Mouse (Mus musculus): Measurements from ENCODE around the gene Gm21778. TPM values are rescaled to one million over a fixed set of nuclear protein-coding genes. Genes with fewer than 3 reads are reported as not detected.
"Not testable (repeated sequence)": the region's sequence is repeated elsewhere in the genome, so short reads cannot be mapped to it uniquely, and the experiment has no call there.

Gm21778 gene
- not detected for total RNA-seq (2021)
- long read RNA-seq, result 0 reads

DNA sequence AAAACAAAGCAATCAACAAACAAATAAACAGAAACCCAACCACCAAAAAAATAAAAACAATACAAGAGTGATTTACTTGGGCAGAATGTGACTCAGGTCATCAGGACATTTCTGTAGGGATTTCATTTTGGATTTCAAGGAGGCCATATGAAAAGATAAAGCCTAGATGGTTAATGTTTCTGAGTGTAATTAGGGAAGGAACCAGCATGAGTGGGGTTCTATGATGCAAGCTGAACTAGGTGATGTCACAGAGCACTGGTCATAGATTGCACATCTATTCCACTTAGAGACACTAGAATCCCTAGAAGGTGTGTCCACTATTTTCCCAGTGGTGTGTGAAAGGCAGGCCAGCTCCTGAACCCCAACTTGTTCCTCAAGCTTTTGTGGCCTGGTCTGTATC lies at the start of gene Gm21778:
Gm21778 (plus strand) TSS at position 301 of the 400 bp plus-strand sequence.
- DNase-seq (ENCODE audit: low spot score in 2 of 2), result not testable (repeated sequence)

Other genes with a start within 250 kb of the Gm21778 start
- not detected for gene Gm20914, start 216.5 kb upstream of the Gm21778 start, total RNA-seq (2021)
- gene Gm28171, start 149.1 kb upstream of the Gm21778 start, total RNA-seq (2021), result not detected